Mouse (Mus musculus) c-Kit-positive CD71-positive TER-119-positive erythroid progenitor cells, embryonic 14.5 days (primary cell): ENCODE results near the gene Myo16.

Source experiments
- DNase-seq: peaks from one replicate; pipeline ENCODE4 v3.0.0-alpha.2; 2013; ENCODE audit warnings: low spot score

Myo16 gene

GRCm38 (mm10) chr8:10303992-10304391 lies 150.3 kb downstream of the Myo16 start:
- DNase-seq: no peak

- DNase-seq: no peak
These were observed 151.0 kb downstream of the Myo16 start for GRCm38 (mm10) chr8:10304721-10305120.

- no peak for DNase-seq
These were observed 153.6 kb downstream of the Myo16 start for GRCm38 (mm10) chr8:10307345-10307744.

- no peak for DNase-seq
These were observed 154.2 kb downstream of the Myo16 start for GRCm38 (mm10) chr8:10307770-10308476.

GRCm38 (mm10) chr8:10310470-10310869 lies 156.8 kb downstream of the Myo16 start:
- no peak for DNase-seq

GRCm38 (mm10) chr8:10312316-10312715 lies 158.6 kb downstream of the Myo16 start:
- no peak for DNase-seq

- no peak for DNase-seq
These were observed 162.5 kb downstream of the Myo16 start for GRCm38 (mm10) chr8:10316201-10316600.

GRCm38 (mm10) chr8:10318103-10318502 lies 164.4 kb downstream of the Myo16 start:
- DNase-seq: no peak

GRCm38 (mm10) chr8:10350451-10350850 lies 196.7 kb downstream of the Myo16 start:
- no peak for DNase-seq

GRCm38 (mm10) chr8:10358711-10359110 lies 205.0 kb downstream of the Myo16 start:
- DNase-seq: no peak

GRCm38 (mm10) chr8:10362949-10363348 lies 209.2 kb downstream of the Myo16 start:
- DNase-seq: no peak

GRCm38 (mm10) chr8:10363654-10364406 lies 210.1 kb downstream of the Myo16 start:
- no peak for DNase-seq

GRCm38 (mm10) chr8:10366141-10366540 lies 212.4 kb downstream of the Myo16 start:
- DNase-seq: no peak

- DNase-seq: no peak
These were observed 218.9 kb downstream of the Myo16 start for GRCm38 (mm10) chr8:10372571-10372970.

GRCm38 (mm10) chr8:10387143-10387542 lies 233.4 kb downstream of the Myo16 start:
- DNase-seq: no peak

GRCm38 (mm10) chr8:10391096-10391683 lies 237.5 kb downstream of the Myo16 start:
- DNase-seq: no peak

- DNase-seq: no peak
These were observed 238.2 kb downstream of the Myo16 start for GRCm38 (mm10) chr8:10391913-10392312.

GRCm38 (mm10) chr8:10394506-10394905 lies 240.8 kb downstream of the Myo16 start:
- no peak for DNase-seq

- DNase-seq: no peak
These were observed 241.4 kb downstream of the Myo16 start for GRCm38 (mm10) chr8:10395146-10395545.

GRCm38 (mm10) chr8:10402606-10403005 lies 248.9 kb downstream of the Myo16 start:
- peak; percentile 48 for DNase-seq

- peak; percentile 6 for DNase-seq
These were observed 251.8 kb downstream of the Myo16 start for GRCm38 (mm10) chr8:10405469-10405868.

GRCm38 (mm10) chr8:10409043-10409442 lies 255.3 kb downstream of the Myo16 start:
- no peak for DNase-seq

- DNase-seq: no peak
These were observed 257.8 kb downstream of the Myo16 start for GRCm38 (mm10) chr8:10411511-10411910.
